Mouse (Mus musculus) cerebellum, adult 2 months (tissue): ENCODE data around the gene Mast3.

Experiments used
- CTCF ChIP-seq: fragments of 200-500 bp; IDR thresholded peaks from 2 replicates; pipeline ENCODE4 v1.5.1; 2011; ENCODE audit warnings: low read depth, mild to moderate bottlenecking, control low read depth, low read length, moderate library complexity, borderline replicate concordance; ENCODE audit not compliant: insufficient read depth
- POLR2A ChIP-seq: fragments of 200-500 bp; IDR thresholded peaks from 2 replicates; pipeline ENCODE4 v1.6.1; 2011; ENCODE audit warnings: low read length, control low read depth, borderline replicate concordance; ENCODE audit not compliant: insufficient read depth

DNA sequence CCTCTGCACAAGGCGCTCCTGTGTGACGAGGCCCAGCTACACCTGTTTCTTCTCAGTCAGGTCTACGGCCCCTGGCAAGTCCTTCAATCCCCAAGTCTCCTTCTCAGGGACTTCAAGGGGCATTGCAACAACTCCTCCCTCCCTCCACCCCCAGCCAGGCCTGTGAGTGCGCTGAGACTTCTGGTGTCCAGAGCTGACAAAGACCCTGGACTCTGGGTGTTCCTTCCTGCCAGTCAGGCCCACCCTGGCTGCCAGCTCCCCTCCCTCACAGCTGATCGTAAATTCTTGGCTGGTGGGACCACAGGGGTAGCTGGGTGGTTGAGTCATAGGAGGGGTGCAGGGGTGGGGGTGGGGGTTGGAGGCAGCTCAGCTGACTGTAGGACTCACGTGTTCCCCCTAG is 47.0 kb upstream of the Mast3 start:
- TF ChIP-seq POLR2A, result no peak
- TF ChIP-seq CTCF, result no peak
